Mouse (Mus musculus) WW6 (cell line): ENCODE measurements around the gene Lin7a.

ENCODE experiments used
- DNase-seq: peaks from one replicate; pipeline ENCODE4 v3.0.0-alpha.2; 2013; ENCODE audit warnings: low read depth, low spot score

Lin7a gene

GRCm38 (mm10) chr10:107323865-107324264, 52.4 kb downstream of the Lin7a start:
- DNase-seq: no peak

- no peak for DNase-seq
These were observed 54.1 kb downstream of the Lin7a start for GRCm38 (mm10) chr10:107325558-107325957.

GRCm38 (mm10) chr10:107339524-107339923, 68.0 kb downstream of the Lin7a start:
- DNase-seq: no peak

- no peak for DNase-seq
These were observed 69.7 kb downstream of the Lin7a start for GRCm38 (mm10) chr10:107341151-107341550.

- DNase-seq: no peak
These were observed 72.7 kb downstream of the Lin7a start for GRCm38 (mm10) chr10:107344200-107344599.

- no peak for DNase-seq
These were observed 76.4 kb downstream of the Lin7a start for GRCm38 (mm10) chr10:107347842-107348241.

GRCm38 (mm10) chr10:107351696-107352485, 80.4 kb downstream of the Lin7a start:
- DNase-seq: no peak

- no peak for DNase-seq
These were observed 82.0 kb downstream of the Lin7a start for GRCm38 (mm10) chr10:107353483-107353882.

GRCm38 (mm10) chr10:107358443-107359040, 87.1 kb downstream of the Lin7a start:
- DNase-seq: no peak

GRCm38 (mm10) chr10:107359296-107359695, 87.8 kb downstream of the Lin7a start:
- DNase-seq: no peak

GRCm38 (mm10) chr10:107361546-107361945, 90.1 kb downstream of the Lin7a start:
- no peak for DNase-seq

GRCm38 (mm10) chr10:107362026-107362425, 90.5 kb downstream of the Lin7a start:
- no peak for DNase-seq

- no peak for DNase-seq
These were observed 91.7 kb downstream of the Lin7a start for GRCm38 (mm10) chr10:107363049-107363816.

- DNase-seq: no peak
These were observed 105.7 kb downstream of the Lin7a start for GRCm38 (mm10) chr10:107377218-107377617.

- no peak for DNase-seq
These were observed 109.8 kb downstream of the Lin7a start for GRCm38 (mm10) chr10:107381143-107381746.

GRCm38 (mm10) chr10:107383825-107384224, 112.3 kb downstream of the Lin7a start:
- no peak for DNase-seq

GRCm38 (mm10) chr10:107389505-107389904, 118.0 kb downstream of the Lin7a start:
- no peak for DNase-seq

GRCm38 (mm10) chr10:107405347-107405746, 133.9 kb downstream of the Lin7a start:
- DNase-seq: no peak

- DNase-seq: no peak
These were observed 146.8 kb downstream of the Lin7a start for GRCm38 (mm10) chr10:107418306-107418705.

- no peak for DNase-seq
These were observed 165.5 kb downstream of the Lin7a start for GRCm38 (mm10) chr10:107436967-107437366.

- no peak for DNase-seq
These were observed 171.3 kb downstream of the Lin7a start for GRCm38 (mm10) chr10:107442781-107443180.
